Mouse (Mus musculus): Measurements from ENCODE around the gene Usp19. TPM values are rescaled to one million over a fixed set of nuclear protein-coding genes. Genes with fewer than 3 reads are reported as not detected.

Usp19 gene
- polyA plus RNA-seq (2012; rRNA removed), result 169 and 173 TPM in 2 replicates

- H3K4me1 ChIP-seq (ENCODE audit: control insufficient read depth, insufficient read depth, low read length), result peaks cover 4% of the 10 kb centered on the region; the same call in 1 of the 2 replicates
- H3K4me3 ChIP-seq (ENCODE audit: insufficient read depth, low read length), result peak within 1 kb of the TSS; percentile 45
- TF ChIP-seq POLR2A (IDR thresholded peaks at IDR 0.05; ENCODE audit: extremely low read depth, insufficient read depth, low read length) (peak; percentile 2; the same call in 1 of the 2 replicates), CTCF (IDR thresholded peaks at IDR 0.05; ENCODE audit: extremely low read depth, insufficient read depth, low read length) (no peak)
- peak within 1 kb of the TSS; percentile 87 for H3K27ac ChIP-seq (ENCODE audit: insufficient read depth, low read length)
These were observed at the start of gene Usp19 for GRCm38 (mm10) chr9:108490559-108491285. Usp19 (plus strand) TSS chr9:108490602.

GRCm38 (mm10) chr9:108441236-108441919 lies 49.0 kb upstream of the Usp19 start:
- H3K4me3 ChIP-seq (ENCODE audit: insufficient read depth, low read length), result no peak overlapping the region
- H3K27ac ChIP-seq (ENCODE audit: insufficient read depth, low read length), result no peak overlapping the region
- no peak for TF ChIP-seq POLR2A (IDR thresholded peaks at IDR 0.05; ENCODE audit: extremely low read depth, insufficient read depth, low read length)

GRCm38 (mm10) chr9:108445125-108445524 lies 45.3 kb upstream of the Usp19 start:
- H3K27ac ChIP-seq (ENCODE audit: insufficient read depth, low read length), result no peak overlapping the region
- no peak for TF ChIP-seq CTCF (IDR thresholded peaks at IDR 0.05; ENCODE audit: extremely low read depth, insufficient read depth, low read length)
- TF ChIP-seq POLR2A (IDR thresholded peaks at IDR 0.05; ENCODE audit: extremely low read depth, insufficient read depth, low read length), result no peak
- H3K4me1 ChIP-seq (ENCODE audit: control insufficient read depth, insufficient read depth, low read length), result peaks cover 8% of the 10 kb centered on the region
- H3K4me3 ChIP-seq (ENCODE audit: insufficient read depth, low read length), result no peak overlapping the region

More at GRCm38 (mm10) chr9:108441236-108441919, 49.0 kb upstream of the Usp19 start:
- H3K4me1 ChIP-seq (ENCODE audit: control insufficient read depth, insufficient read depth, low read length), result peaks cover 6% of the 10 kb centered on the region

GRCm38 (mm10) chr9:108449860-108450259 lies 40.5 kb upstream of the Usp19 start:
- peaks cover 4% of the 10 kb centered on the region for H3K4me1 ChIP-seq (ENCODE audit: control insufficient read depth, insufficient read depth, low read length)
- TF ChIP-seq POLR2A (IDR thresholded peaks at IDR 0.05; ENCODE audit: extremely low read depth, insufficient read depth, low read length) (no peak), CTCF (IDR thresholded peaks at IDR 0.05; ENCODE audit: extremely low read depth, insufficient read depth, low read length) (no peak)

GRCm38 (mm10) chr9:108450292-108451169 lies 39.9 kb upstream of the Usp19 start:
- Histone ChIP-seq H3K4me3 (ENCODE audit: insufficient read depth, low read length) (peak overlapping the region; percentile 5), H3K4me1 (ENCODE audit: control insufficient read depth, insufficient read depth, low read length) (peaks cover 4% of the 10 kb centered on the region)

More at GRCm38 (mm10) chr9:108449860-108450259, 40.5 kb upstream of the Usp19 start:
- Histone ChIP-seq H3K27ac (ENCODE audit: insufficient read depth, low read length) (0 out of 2 replicates have a peak overlapping the region, but pooled peaks have one; percentile 40), H3K4me3 (ENCODE audit: insufficient read depth, low read length) (peak overlapping the region; percentile 5; the same call in 1 of the 2 replicates)

GRCm38 (mm10) chr9:108451170-108451493 lies 39.3 kb upstream of the Usp19 start:
- Histone ChIP-seq H3K27ac (ENCODE audit: insufficient read depth, low read length) (peak overlapping the region; percentile 40; the same call in 1 of the 2 replicates), H3K4me1 (ENCODE audit: control insufficient read depth, insufficient read depth, low read length) (peaks cover 4% of the 10 kb centered on the region), H3K4me3 (ENCODE audit: insufficient read depth, low read length) (peak overlapping the region; percentile 5; the same call in 1 of the 2 replicates)
- no peak for TF ChIP-seq CTCF (IDR thresholded peaks at IDR 0.05; ENCODE audit: extremely low read depth, insufficient read depth, low read length)
- TF ChIP-seq POLR2A (IDR thresholded peaks at IDR 0.05; ENCODE audit: extremely low read depth, insufficient read depth, low read length), result no peak

More at GRCm38 (mm10) chr9:108450292-108451169, 39.9 kb upstream of the Usp19 start:
- TF ChIP-seq CTCF (IDR thresholded peaks at IDR 0.05; ENCODE audit: extremely low read depth, insufficient read depth, low read length) (no peak), POLR2A (IDR thresholded peaks at IDR 0.05; ENCODE audit: extremely low read depth, insufficient read depth, low read length) (no peak)
- H3K27ac ChIP-seq (ENCODE audit: insufficient read depth, low read length), result peak overlapping the region; percentile 40; the same call in 1 of the 2 replicates

- H3K4me1 ChIP-seq (ENCODE audit: control insufficient read depth, insufficient read depth, low read length), result peaks cover 4% of the 10 kb centered on the region
- no peak for TF ChIP-seq CTCF (IDR thresholded peaks at IDR 0.05; ENCODE audit: extremely low read depth, insufficient read depth, low read length)
- no peak for TF ChIP-seq POLR2A (IDR thresholded peaks at IDR 0.05; ENCODE audit: extremely low read depth, insufficient read depth, low read length)
- no peak overlapping the region; the same call in 1 of the 2 replicates for H3K27ac ChIP-seq (ENCODE audit: insufficient read depth, low read length)
These were observed 38.8 kb upstream of the Usp19 start for GRCm38 (mm10) chr9:108451519-108452160.

GRCm38 (mm10) chr9:108452291-108452906 lies 38.0 kb upstream of the Usp19 start:
- Histone ChIP-seq H3K27ac (ENCODE audit: insufficient read depth, low read length) (peak overlapping the region; percentile 33; the same call in 1 of the 2 replicates), H3K4me1 (ENCODE audit: control insufficient read depth, insufficient read depth, low read length) (peaks cover 4% of the 10 kb centered on the region), H3K4me3 (ENCODE audit: insufficient read depth, low read length) (peak overlapping the region; percentile 66)
- TF ChIP-seq POLR2A (IDR thresholded peaks at IDR 0.05; ENCODE audit: extremely low read depth, insufficient read depth, low read length) (no peak), CTCF (IDR thresholded peaks at IDR 0.05; ENCODE audit: extremely low read depth, insufficient read depth, low read length) (peak; percentile 60)

More at GRCm38 (mm10) chr9:108451519-108452160, 38.8 kb upstream of the Usp19 start:
- peak overlapping the region; percentile 66 for H3K4me3 ChIP-seq (ENCODE audit: insufficient read depth, low read length)
